Mouse (Mus musculus) frontal cortex, postnatal 14 days (tissue): ENCODE measurements at regions not wholly inside any gene's neighbourhood (a gene's known extent, or its start where the extent isn't known, plus 50 kb on each side); places are given as distances from the start of the nearest gene placed in this dataset.

Experiments
- DNase-seq, 2 experiments: peaks; one replicate each; pipeline ENCODE4 v3.0.0; 2022; ENCODE audit warnings: low spot score in 2 of 2

DNA sequence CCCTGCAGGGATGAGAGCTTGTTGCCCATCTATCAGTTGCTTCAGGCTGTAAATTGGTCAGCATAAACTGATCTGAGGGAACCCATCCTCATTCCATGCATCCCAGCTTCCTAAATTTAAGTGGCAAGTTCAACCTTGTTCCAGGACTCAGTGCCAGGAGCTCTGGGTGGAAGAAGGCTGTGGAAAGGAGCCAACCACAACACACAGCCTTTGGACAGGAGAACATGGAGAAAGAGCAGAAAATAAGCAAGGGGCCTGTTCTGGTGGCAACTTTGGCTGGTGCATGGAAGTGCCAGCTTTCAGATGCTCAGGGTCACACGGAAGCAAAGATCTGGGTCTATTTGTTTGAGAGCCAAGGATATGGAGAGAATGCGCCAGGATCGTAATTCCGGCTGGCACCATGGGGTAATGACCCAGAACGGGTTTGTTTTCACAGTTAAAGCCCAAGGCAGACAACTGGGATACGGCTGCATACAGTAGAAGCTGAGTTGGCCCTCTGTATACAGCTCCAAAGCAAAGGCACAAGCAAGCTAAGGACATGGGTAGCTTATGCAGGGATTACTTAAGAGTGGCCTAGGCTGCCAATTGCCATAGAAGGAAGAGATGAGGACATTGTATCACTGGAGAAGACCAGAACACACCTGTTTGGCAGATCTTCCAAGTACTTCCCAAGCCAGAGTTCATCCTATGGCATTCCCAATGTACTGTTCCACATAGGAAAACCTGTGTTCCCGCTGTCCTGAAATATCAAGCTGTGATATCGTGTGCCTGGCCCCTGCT, 364.2 kb upstream of the Mgmt start:
- DNase-seq: no peak

DNA sequence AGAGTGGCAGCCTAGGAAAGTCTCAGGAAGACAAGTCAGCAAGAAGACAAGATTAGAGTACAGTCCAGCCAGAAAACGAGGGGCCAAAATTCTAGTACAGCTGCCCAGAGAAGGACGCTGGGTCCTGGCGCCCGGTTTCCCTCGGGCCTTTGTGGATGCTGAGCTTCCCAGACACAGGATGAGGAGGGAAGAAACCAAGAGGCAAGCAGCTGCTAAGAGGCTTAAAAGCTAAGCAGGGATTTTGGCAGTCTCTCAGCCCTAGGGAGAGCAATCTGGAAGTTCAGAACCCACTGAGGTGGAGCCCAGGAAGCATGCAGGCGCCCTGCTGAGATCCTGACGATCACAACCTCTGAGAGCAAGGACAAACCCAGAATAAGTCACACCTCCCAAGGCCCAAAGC, 363.1 kb upstream of the Mgmt start:
- DNase-seq: no peak

DNA sequence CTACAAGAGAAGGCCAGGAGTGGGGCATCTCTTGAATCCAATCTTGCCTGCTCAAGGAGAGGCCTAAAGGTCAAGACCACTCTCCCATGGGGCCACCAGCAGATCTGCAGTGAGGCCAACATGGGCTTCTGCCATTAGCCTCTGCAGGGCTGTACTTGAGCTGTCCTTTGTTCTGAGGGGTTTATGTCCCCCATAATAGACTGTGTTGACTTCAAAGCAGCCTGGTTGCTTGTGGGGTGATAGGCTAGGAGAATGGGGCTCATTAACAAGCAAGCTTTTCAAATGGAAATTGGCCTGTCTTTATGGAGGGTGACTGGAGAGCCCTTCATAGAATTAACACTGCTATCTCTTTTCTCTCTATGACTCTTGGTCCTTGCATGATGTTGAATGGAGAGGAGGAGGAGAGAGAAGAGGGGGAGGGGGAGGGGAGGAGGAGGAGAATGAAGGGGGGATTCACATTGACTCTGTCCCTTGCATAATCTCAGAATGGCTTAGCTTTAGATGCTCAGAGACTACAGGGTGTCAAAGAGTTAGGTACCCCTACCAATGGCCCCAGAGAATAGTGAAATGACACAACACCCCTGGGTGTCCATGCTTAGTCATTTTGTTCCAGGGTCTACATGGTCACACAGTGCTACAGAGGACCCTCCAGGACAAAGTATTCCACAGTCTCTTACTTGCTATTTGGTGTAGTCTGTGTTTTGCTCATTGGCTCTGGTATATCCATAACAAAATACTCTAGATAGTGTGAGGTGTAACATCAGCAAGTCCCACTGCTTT, 352.3 kb upstream of the Mgmt start:
- DNase-seq: no peak

DNA sequence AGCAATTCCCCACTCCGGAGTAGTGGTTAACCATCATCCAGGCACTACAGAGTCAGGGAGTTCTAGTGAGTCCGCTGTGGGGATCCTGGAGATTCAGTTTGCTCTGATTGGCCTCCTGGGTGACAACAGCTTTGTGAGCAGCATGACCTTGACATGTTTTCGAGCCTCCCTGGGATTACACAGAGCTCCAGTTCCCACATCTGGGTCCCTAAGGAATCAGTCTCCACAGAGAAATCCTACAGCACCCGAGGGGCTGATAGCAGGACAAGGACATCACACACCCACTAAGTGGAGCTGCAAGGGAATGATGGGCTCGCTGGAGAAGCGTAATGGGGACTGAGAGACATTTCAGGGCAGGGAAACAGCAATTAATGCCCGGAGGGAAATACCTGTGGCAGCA, 351.5 kb upstream of the Mgmt start:
- DNase-seq: no peak

DNA sequence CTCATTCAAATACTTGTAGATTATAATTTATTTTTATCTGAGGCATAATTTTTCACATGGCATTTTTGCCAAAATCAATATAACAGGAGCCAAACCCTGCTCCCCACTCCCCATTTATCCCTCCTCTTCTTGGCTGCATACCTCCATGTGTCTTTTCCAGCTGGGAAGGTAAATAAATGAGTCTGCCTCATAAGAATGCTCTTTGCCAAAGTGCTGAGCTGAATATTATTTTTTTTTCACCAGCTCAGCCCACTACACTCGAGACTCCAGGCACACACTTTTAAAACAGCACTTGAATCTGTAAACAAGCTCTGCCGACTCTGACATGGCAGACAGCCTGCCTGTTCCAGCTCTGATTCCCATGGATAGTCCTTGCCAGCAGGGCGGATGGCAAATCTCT, 346.6 kb upstream of the Mgmt start:
- DNase-seq: no peak

DNA sequence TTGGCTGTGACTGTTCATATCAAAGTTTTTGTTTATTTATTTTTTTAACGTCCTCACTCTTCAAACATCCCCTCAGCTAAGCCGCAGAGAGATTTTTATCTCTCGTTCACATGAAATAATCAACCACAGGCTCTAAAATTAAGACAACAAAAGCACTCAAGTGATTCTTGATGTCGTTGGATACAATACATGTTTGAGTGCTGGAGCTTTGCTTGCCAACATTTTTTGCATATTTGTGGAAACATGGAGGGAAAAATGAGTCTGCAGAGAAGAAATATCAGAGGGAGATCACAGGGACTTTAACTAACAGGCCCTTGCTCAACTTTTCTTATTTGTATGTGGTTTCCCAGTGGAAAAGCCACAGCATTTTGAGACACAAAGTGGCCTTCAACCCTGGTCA, 338.0 kb upstream of the Mgmt start:
- no peak for DNase-seq

DNA sequence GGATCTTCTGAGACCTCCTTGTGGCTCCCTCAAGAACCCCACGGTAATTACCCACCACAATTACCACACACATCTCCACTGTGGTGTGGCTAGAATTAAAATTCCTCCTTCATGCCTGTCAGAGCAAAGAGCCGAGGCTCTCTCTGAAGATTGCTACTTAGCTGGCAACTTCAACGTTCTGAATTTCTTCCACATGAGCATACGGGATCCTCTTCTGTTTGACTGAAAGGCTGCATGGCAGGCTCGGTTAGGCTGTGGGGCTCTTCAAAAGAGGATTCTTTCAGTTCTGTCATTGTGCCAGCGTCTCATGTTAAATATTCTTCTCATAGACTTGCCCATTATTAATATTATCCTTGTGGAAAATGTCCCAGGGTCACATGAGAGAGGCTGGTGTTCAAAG, 334.9 kb upstream of the Mgmt start:
- no peak for DNase-seq

DNA sequence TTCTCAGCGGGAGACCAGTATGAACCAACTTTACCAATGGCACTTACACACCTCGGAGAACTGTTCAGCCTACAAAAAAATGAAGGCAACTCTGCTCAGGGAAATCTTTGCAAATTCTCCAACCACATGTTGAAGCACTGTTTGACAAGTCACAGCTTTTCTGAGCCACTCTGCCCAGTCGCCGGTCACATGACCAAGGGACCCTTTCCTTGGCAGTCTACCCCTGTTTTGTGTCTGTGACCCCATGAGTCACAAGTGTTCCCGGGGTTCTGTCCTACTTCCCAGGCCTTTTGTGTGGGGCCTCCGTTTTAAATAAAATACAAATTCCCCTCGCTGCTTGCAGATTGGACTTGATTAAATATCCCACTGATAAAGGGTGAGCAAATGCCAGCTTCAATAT, 323.5 kb upstream of the Mgmt start:
- no peak for DNase-seq

DNA sequence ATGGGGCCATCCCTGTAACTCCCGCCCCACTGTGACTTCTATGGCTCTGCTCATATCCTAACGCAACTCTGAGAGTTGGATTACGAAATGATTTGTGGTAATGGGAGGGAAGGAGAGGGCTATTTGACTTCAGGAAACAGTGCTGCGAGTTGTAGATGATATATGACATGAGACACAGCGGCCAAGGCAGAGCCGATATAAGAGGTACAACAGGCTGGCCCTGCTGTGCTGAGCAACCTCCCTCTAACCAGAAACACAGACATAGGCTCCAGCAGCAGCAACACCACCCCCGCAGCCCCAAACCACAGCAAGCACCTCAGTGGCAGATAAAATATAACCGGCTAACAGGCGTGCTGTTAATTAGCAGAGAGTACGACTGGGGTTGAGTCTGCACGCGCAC, 312.5 kb upstream of the Mgmt start:
- no peak for DNase-seq

DNA sequence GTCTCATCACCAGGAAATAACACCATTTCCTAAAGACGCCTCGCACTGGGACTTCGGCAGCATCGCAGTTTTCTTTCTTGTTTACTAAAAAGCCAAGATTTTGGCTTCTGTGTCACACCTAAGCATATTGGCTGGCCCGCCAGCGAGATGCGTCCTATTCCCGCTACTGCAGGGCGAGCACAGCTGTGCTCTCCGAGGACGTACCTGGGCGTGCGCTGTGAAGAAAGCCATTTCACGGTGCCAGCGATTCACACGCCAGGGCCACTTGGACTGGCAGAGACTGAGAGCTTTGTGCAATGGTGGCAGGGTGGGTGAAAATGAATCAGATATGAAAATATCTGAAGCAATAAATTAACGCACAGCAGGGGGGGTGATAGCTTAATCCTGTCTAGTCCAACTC, 310.1 kb upstream of the Mgmt start:
- DNase-seq: no peak

DNA sequence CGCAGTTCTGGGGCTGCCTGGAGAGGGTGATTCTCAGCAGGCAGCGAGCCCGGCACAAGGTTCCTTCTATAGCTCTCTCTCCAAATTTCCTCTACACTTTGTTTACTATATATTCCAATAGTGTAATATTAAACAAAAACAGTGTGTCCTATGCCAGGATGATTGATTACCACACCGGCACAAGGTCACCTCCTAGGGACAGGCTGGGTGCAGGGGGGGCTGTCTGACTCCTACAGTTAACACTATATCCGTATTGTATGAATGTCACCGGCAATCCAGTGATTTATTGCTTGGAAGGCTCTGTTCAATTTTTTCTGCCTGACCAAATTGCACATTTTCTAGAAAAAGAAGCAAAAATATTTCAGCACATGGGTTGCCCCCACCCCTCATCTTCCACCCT, 305.9 kb upstream of the Mgmt start:
- DNase-seq: no peak

DNA sequence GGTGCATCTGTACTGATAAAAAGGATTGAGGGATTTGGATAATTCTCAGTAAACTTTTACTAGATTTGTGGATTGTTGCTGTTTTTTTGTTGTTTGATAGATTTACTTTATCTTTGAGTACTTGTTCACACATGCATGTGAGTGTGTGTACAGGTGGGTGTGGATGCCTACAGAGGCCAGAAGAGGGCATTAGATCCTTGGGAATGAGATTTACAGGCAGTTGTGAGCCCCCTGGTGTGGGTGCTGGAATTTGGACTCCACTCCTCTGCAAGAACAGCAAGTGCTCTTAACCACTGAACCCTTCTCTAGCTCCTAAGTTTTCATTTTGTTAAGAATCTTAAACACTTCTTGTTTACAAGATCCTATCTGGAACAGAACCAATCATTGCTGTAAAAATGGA, 303.5 kb upstream of the Mgmt start:
- DNase-seq: no peak

DNA sequence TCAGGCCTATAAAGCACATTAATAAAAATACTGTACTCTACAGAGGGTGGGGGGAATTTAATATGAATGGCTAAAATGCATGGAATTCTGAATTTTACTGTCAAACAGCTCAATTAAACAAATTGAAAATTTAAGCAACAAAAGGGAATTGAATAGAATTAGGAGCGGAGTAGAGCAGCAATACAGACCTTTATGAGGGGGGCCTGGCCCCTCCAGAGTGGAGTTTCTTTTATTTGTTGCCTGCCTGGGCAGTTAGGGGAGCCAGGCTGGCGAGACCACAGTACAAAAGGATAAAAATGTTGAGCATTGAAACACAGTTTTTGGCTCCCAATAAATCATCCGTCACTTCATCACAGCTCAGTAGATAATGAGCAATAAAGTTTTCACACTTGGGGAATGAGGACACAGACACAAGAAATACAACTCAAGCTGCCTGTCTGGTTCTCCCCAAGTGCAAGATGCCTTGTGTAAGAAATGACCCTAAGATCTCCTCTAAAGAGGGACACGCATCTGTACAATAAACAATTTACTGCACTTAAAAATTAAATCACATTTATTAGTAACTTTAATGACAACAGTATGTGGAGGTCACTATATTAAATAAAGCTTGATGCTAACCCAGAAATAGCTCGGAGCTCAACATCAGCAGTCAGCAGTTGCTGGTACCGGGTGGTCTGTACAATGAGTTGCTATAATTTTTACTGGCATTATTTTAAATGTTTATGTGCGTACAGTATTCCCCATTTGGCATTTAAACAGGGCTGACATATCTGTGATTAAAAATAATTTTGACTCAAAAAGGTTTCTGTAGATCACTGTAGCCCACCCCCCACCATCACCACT, 286.9 kb upstream of the Mgmt start:
- DNase-seq: no peak

DNA sequence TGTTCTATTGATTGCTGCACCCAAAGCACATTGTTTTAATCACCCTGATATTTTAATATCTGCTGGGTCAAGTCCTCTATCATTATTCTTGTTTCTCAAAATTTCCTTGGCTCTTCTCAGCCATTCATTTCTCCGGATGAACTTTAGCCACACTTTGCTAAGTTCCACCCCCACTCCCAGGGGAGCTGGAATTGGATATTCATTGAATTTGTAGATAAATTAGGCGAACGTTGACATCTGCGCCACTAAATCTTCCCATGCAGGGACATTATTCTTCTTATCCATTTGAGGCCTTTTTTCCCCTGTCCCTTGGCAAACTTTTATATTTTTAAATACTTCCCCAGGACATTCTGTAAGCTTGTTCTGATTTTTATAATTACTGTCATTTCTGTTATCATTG, 280.9 kb upstream of the Mgmt start:
- DNase-seq: no peak

DNA sequence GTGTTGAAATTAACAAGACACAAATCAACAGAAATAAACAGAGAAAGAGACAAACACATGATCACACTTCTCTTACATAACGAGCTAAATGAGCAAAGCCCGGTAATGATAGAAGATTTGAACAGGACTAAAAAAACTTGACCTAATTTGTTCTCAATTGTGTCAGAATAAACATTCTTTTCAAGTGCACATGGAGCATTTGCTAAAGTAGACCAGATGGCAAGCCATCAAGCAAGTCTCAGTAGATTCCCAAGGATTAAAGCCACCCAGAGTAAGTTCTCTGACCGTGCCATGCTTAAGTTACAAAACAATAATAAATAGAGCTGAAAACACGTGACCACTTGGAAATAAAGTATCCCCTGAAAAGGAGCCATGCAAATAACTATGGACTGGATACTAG, 269.9 kb upstream of the Mgmt start:
- no peak for DNase-seq

DNA sequence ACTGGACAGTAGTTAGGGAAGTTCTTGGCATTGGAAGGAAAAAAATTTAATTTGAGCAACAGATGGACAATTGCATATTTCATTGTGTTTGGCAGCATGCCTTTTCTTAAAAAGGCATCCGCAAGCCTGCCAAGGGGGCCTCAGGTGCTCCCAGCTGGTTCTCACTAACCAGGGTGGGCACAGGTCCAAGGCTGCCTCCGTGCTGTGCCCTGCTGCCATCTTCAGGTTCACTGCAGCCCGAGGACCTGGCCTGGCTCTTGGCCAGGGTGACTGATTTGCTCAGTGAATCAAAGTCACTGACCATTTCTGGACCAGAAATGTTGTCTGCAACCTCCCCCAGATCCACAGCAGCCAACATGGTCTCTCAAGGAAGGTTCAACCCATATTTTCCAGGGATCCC, 263.3 kb upstream of the Mgmt start:
- DNase-seq: peak; percentile 4 to 8

DNA sequence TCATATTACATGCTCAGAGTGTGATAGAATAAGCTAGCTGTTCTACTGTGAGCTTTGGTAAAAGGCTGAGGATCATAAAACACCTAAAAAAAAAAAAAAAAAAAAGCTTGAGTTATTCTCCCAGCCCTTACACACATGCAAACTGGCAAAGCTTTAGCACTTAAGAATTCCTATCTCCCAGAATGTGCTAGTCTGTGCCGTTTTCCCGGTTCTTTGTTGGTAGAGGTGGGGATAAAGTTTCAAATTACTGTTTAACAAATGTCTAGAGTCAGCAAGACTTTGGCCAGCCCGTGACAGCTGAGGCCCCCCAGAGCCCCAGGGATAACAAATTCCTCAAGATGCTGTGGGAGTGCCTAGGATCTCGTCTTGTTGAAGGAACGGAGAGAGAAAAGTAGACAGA, 254.3 kb upstream of the Mgmt start:
- DNase-seq: no peak

DNA sequence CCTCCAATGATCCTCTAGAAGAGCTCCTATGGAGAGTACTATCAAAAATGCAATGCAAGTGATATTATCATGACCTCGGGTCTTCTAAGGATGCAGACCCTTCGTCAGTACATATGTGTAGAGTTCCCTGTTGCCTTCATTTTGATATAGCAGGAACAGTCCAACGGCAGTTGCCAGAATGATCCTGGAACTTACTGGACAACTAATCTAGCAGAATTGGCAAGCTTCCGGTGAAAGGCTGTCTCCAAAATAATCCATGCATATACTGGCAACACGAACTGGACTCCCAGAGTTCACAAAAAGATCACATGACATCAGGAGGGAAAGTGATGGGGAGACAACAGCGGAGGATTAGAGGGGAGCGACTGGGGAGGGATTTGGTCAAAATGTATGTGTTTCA, 253.6 kb upstream of the Mgmt start:
- DNase-seq: no peak

DNA sequence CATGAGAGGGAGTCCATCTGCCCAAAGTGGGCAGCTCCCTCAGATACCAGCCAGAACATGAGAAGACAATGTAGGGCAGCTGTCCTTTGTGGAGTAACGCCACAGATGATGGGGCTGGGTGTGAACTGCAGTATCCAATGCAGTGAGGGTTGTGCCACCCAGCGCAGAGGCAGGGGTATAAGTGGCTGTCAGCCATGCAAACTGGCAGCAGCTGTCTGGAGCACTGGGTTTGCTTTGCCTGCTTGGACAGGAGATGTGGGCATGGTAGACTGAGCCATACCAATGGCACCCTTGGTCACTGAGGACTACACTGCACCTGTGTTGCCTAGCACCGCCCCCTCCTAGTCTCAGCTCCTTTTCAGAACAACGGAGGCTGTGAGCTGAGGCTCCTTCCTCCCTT, 244.6 kb upstream of the Mgmt start:
- no peak for DNase-seq

DNA sequence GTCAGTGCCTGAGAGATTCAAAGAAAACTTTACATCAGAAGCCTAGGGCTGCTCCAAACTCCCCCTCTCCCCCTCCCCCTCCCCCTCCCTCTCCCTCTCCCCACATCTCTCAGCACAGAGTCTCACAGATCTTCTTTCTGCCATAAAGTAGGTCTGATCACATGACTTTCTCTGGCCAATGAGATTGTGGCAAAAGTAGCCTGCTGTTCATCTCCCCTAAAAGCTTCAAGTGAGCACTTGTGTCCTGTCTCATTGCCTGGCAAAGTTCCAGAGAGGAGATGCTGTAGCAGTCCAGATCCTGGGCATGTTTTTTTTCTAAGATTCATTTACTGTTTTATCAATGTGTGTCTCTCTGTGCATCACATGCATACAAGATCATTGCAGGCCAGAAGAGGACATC, 234.5 kb upstream of the Mgmt start:
- DNase-seq: no peak

DNA sequence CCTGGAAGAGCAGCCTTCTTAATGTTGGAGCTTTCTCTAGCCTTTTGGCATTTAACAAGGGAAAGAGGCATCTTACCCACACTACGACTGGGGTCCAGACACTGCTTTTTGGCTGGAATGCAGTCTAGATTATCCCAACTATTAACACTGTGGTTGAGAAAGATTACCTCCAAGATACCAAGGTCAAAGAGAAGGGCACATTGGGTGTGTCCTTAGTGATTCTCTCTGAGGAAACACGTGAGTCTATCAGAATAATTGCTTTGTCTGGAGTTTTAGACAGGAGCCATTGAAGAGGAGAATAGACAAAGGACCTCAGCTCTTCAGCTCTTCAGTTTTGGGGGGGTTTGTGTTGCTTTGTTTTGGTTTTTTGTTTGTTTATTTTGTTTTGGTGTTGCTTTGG, 234.0 kb upstream of the Mgmt start:
- no peak for DNase-seq

DNA sequence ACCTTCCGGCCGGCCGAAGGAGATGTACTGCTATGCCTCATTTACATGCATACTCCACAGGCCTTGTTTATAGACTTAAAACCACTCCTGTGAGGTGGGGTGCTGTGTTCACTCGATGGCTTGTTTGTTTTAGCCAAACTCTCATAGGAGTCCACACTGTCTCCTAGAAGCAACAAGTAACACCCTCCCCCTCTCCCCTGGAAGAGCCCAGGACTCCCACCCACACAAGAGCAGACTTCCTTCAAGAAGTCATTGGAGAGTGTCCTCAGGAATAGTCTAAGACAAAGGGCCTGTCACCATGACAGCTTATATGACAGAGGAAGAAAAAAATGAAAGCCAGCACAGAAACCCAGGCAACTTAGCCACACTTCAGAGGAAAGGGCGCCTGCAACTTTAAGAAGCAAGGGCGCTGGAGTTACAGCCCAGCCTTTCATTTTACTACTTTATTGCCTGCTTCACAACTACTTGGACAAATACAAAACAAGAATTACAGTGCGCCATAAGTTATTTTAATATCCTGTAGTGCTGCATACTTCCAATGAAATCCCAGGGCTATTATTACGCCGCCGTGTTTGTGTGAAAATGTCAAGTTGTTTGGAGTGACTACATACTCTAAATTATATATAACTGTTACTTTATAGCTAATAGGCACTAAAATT, 229.9 kb upstream of the Mgmt start:
- DNase-seq: no peak
